Mouse (Mus musculus) embryonic facial prominence, embryonic 15.5 days (tissue): ENCODE data around the gene Cops4. TPM values are rescaled to one million over a fixed set of nuclear protein-coding genes. Genes with fewer than 3 reads are reported as not detected.

Experiments used
- ATAC-seq: fragments of 200-750 bp; cut with Nextera tagmentation; 2 replicates; pipeline ENCODE4 v1.8.0; 2017; ENCODE audit warnings: low read depth, moderate TSS enrichment; ENCODE audit not compliant: insufficient number of reproducible peaks, low FRiP score, low TSS enrichment
- H3K27ac ChIP-seq: fragments of 300-500 bp; sonication (generic); replicated peaks from 2 replicates; pipeline ENCODE4 v1.5.1; 2015; ENCODE audit warnings: mild to moderate bottlenecking, inconsistent platforms
- H3K27me3 ChIP-seq: fragments of 300-500 bp; sonication (generic); 2 replicates; pipeline ENCODE4 v1.6.1; 2015; ENCODE audit warnings: inconsistent platforms
- H3K36me3 ChIP-seq: fragments of 300-500 bp; sonication (generic); 2 replicates; pipeline ENCODE4 v1.6.1; 2015; ENCODE audit warnings: mild to moderate bottlenecking, inconsistent platforms
- H3K4me1 ChIP-seq: fragments of 300-500 bp; sonication (generic); 2 replicates; pipeline ENCODE4 v1.6.1; 2015; ENCODE audit warnings: inconsistent platforms
- H3K4me2 ChIP-seq: fragments of 300-500 bp; sonication (generic); replicated peaks from 2 replicates; pipeline ENCODE4 v1.6.1; 2015; ENCODE audit warnings: mild to moderate bottlenecking, inconsistent platforms
- H3K4me3 ChIP-seq: fragments of 300-500 bp; sonication (generic); replicated peaks from 2 replicates; pipeline ENCODE4 v1.5.1; 2015; ENCODE audit warnings: mild to moderate bottlenecking, inconsistent platforms
- H3K9ac ChIP-seq: fragments of 300-500 bp; sonication (generic); 2 replicates; pipeline ENCODE4 v1.6.1; 2015; ENCODE audit warnings: inconsistent platforms
- H3K9me3 ChIP-seq: fragments of 300-500 bp; sonication (generic); replicated peaks from 2 replicates; pipeline ENCODE4 v1.6.1; 2016; ENCODE audit warnings: inconsistent platforms
- WGBS: fragments of 180-500 bp; shearing (Covaris S2); methylation state at CpG from one replicate; pipeline ENCODE4 v1.1.7; 2015; 5-methylcytosine and 5-hydroxymethylcytosine counted together
- polyA plus RNA-seq: library from polyadenylated mRNA; unstranded; fragments of >200 nt; fragmentation: Nextera tagmentation; extraction: Ambion mirVana; gene quantifications from 2 replicates; pipeline ENCODE4 v1.2.1, GENCODE M21; 2015

Cops4 gene
- 180 TPM in 2 replicates for polyA plus RNA-seq

- Histone ChIP-seq H3K27me3 (no peaks in the 10 kb centered on the region), H3K36me3 (no peaks in the 10 kb centered on the region)
- WGBS, result under 1% methylated on average over 64 of the region's 64 CpGs
Measured at GRCm38 (mm10) chr5:100518049-100519026, at the start of gene Cops4. Cops4 (plus strand) TSS chr5:100518309.

GRCm38 (mm10) chr5:100476328-100476727 lies 41.8 kb upstream of the Cops4 start:
- 78% methylated on average over 3 of the region's 3 CpGs for WGBS
- Histone ChIP-seq H3K9me3 (no peaks in the 10 kb centered on the region), H3K36me3 (peaks cover 10% of the 10 kb centered on the region; the same call in 1 of the 2 replicates), H3K27ac (no peak overlapping the region), H3K4me2 (no peak overlapping the region), H3K4me3 (no peak overlapping the region), H3K9ac (no peak overlapping the region), H3K4me1 (no peaks in the 10 kb centered on the region), H3K27me3 (no peaks in the 10 kb centered on the region)
- no peak for ATAC-seq

More at GRCm38 (mm10) chr5:100518049-100519026, at the start of gene Cops4:
- no peaks in the 10 kb centered on the region for H3K9me3 ChIP-seq
- peak within 1 kb of the TSS; percentile 74 for H3K9ac ChIP-seq
- peak; percentile 100 for ATAC-seq
- peak within 1 kb of the TSS; percentile 83 for H3K27ac ChIP-seq
- peaks cover 18% of the 10 kb centered on the region for H3K4me1 ChIP-seq
- peak within 1 kb of the TSS; percentile 64 for H3K4me3 ChIP-seq
- peak within 1 kb of the TSS; percentile 59 for H3K4me2 ChIP-seq

DNA sequence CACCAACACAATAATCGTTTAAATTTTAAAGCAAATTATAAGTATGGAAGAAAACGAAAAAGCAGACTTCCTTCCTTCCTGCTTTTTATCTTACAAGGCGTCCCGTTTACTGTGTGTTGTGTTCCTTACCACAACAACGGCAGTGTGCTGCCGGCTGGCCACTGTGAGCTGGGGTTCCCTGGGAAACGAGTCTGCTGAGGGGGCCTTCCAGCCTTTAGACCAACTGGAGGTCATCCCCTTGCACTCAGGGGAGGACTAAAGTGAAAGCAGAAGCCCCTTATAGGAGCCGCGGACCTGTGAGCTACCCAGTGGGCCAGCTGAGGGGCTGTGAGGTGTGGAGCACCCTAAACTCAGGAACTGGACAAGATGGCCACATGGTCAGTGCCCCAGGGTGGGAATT lies 40.5 kb upstream of the Cops4 start:
- WGBS, result 87% methylated on average over 9 of the region's 9 CpGs
- no peak overlapping the region for H3K4me3 ChIP-seq
- H3K36me3 ChIP-seq, result peaks cover 10% of the 10 kb centered on the region; the same call in 1 of the 2 replicates

DNA sequence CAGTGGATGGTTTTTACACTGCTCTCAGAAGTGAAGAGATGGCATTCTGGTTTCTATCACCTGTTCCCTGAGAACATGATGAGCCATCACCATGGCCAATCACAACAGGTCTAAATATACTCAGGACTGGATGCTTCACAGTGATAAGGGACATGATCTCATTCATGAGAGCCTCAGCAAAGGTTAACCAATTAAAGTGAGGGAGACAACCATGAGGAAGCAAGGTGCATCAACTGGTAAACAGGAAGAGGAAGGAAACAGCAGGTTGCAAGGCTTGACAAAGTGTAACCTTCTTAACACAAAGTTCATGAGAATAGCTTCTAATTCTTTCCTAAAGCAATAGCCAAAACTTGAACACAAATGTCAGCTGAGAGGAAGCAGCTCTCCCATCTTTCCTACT lies 34.5 kb upstream of the Cops4 start:
- Histone ChIP-seq H3K27me3 (no peaks in the 10 kb centered on the region), H3K4me2 (no peak overlapping the region), H3K36me3 (0 out of 2 replicates have a peak, but pooled peaks cover 8% of the 10 kb centered on the region), H3K4me1 (no peaks in the 10 kb centered on the region), H3K4me3 (no peak overlapping the region), H3K27ac (no peak overlapping the region), H3K9me3 (no peaks in the 10 kb centered on the region), H3K9ac (no peak overlapping the region)
- no peak for ATAC-seq

More for the DNA sequence above, 40.5 kb upstream of the Cops4 start:
- Histone ChIP-seq H3K9ac (no peak overlapping the region), H3K4me2 (no peak overlapping the region), H3K9me3 (no peaks in the 10 kb centered on the region), H3K27ac (no peak overlapping the region), H3K27me3 (no peaks in the 10 kb centered on the region), H3K4me1 (no peaks in the 10 kb centered on the region)
- no peak for ATAC-seq

- Histone ChIP-seq H3K4me2 (no peak overlapping the region), H3K9me3 (no peaks in the 10 kb centered on the region), H3K36me3 (0 out of 2 replicates have a peak, but pooled peaks cover 2% of the 10 kb centered on the region), H3K4me3 (no peak overlapping the region), H3K27me3 (no peaks in the 10 kb centered on the region), H3K4me1 (no peaks in the 10 kb centered on the region), H3K9ac (no peak overlapping the region), H3K27ac (no peak overlapping the region)
- WGBS, result 73% methylated on average over 2 of the region's 2 CpGs
- no peak for ATAC-seq
Measured at GRCm38 (mm10) chr5:100487120-100487519, 31.0 kb upstream of the Cops4 start.

- Histone ChIP-seq H3K36me3 (0 out of 2 replicates have a peak, but pooled peaks cover 2% of the 10 kb centered on the region), H3K27ac (no peak overlapping the region), H3K4me1 (no peaks in the 10 kb centered on the region), H3K9me3 (no peaks in the 10 kb centered on the region), H3K4me3 (no peak overlapping the region), H3K9ac (no peak overlapping the region), H3K27me3 (no peaks in the 10 kb centered on the region), H3K4me2 (no peak overlapping the region)
- WGBS, result 88% methylated on average over 3 of the region's 3 CpGs
- ATAC-seq, result no peak
Measured at GRCm38 (mm10) chr5:100488231-100488630, 29.9 kb upstream of the Cops4 start.

GRCm38 (mm10) chr5:100489340-100489739 lies 28.8 kb upstream of the Cops4 start:
- Histone ChIP-seq H3K4me1 (no peaks in the 10 kb centered on the region), H3K36me3 (0 out of 2 replicates have a peak, but pooled peaks cover 2% of the 10 kb centered on the region), H3K4me2 (no peak overlapping the region), H3K27ac (no peak overlapping the region), H3K27me3 (no peaks in the 10 kb centered on the region), H3K4me3 (no peak overlapping the region), H3K9me3 (no peaks in the 10 kb centered on the region), H3K9ac (no peak overlapping the region)
- 79% methylated on average over 2 of the region's 2 CpGs for WGBS
- no peak for ATAC-seq

DNA sequence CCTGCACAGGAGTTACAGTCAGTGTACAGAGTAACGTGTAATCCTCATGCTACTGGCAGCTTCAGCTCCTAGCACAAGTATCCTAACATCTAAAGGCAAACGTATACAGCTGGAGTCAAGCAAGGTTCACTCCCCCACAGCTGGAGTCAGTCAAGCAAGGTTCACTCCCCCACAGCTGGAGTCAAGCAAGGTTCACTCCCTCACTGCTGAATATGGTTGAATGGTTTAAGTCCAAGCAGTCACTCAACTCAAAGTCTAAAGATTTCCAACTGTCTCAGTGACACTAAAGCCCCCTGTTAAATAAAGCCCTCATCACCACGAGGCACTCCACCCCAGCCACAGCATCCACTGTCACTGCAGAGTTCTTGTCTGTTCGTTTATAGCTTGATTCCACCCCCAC lies 26.4 kb upstream of the Cops4 start:
- ATAC-seq, result no peak
- Histone ChIP-seq H3K4me2 (no peak overlapping the region), H3K9me3 (no peaks in the 10 kb centered on the region), H3K27me3 (no peaks in the 10 kb centered on the region), H3K4me3 (no peak overlapping the region), H3K9ac (no peak overlapping the region), H3K36me3 (no peaks in the 10 kb centered on the region), H3K27ac (no peak overlapping the region), H3K4me1 (no peaks in the 10 kb centered on the region)
- 61% methylated on average over 4 of the region's 4 CpGs for WGBS

GRCm38 (mm10) chr5:100498436-100499180 lies 19.5 kb upstream of the Cops4 start:
- Histone ChIP-seq H3K9me3 (no peaks in the 10 kb centered on the region), H3K4me1 (peaks cover 21% of the 10 kb centered on the region), H3K27ac (peak overlapping the region; percentile 80), H3K4me2 (peak overlapping the region; percentile 93), H3K9ac (peak overlapping the region; percentile 64), H3K27me3 (no peaks in the 10 kb centered on the region), H3K36me3 (no peaks in the 10 kb centered on the region), H3K4me3 (peak overlapping the region; percentile 72)
- ATAC-seq, result peak; percentile 80
- under 1% methylated on average over 46 of the region's 46 CpGs for WGBS

DNA sequence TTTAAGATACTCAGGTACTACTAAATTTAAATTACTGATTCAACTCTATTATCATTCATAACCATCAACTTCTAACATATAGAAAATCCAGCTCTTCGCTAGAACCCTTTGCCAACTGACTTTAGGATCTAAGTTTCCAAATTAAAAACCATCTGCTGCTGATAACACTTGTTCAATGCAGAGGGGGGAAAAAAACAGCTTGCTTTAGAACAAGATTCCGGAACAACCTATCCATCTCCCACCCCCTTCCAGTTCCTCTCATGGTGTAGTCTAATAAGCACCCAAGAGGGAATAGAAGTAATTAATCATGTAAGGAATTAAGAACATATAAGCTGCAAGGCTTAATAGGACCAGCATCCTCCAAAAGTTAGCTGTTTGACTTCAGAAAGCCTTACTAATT lies 18.9 kb upstream of the Cops4 start:
- 26% methylated on average over 2 of the region's 2 CpGs for WGBS
- H3K27me3 ChIP-seq, result no peaks in the 10 kb centered on the region

DNA sequence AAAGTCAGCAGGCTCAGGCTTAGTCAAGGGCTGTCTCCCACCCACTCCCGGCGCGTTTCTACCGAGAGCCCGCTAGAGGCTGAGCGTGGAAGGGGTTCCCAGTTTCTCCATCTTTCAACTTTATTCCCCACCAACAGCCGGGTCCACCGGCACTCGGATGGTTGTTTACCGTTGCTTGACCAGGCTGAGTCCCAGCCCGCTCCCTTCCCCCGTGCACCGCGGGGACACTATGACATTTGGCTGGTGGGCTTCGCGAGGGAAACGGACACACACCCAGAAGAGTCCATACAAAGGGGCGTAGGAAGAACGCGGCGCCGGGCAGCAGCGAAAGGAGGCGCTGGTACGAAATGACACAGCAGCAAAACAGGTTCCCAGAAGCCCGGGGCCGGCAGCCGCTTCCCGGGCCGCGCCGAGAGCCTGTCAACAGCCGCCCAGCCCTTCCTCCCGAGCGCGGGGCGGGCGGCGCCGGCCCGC lies 18.2 kb upstream of the Cops4 start:
- Histone ChIP-seq H3K4me1 (peaks cover 21% of the 10 kb centered on the region), H3K9ac (peak overlapping the region; percentile 50), H3K27ac (peak overlapping the region; percentile 72), H3K4me3 (peak overlapping the region; percentile 72), H3K27me3 (no peaks in the 10 kb centered on the region), H3K4me2 (peak overlapping the region; percentile 93), H3K36me3 (no peaks in the 10 kb centered on the region), H3K9me3 (no peaks in the 10 kb centered on the region)
- under 1% methylated on average over 35 of the region's 41 CpGs for WGBS
- no peak for ATAC-seq

More for the DNA sequence above, 18.9 kb upstream of the Cops4 start:
- Histone ChIP-seq H3K4me1 (peaks cover 21% of the 10 kb centered on the region), H3K9me3 (no peaks in the 10 kb centered on the region), H3K9ac (peak overlapping the region; percentile 50; the same call in 1 of the 2 replicates), H3K4me3 (peak overlapping the region; percentile 72), H3K36me3 (no peaks in the 10 kb centered on the region), H3K4me2 (peak overlapping the region; percentile 93), H3K27ac (no peak overlapping the region)
- ATAC-seq, result no peak
